Mouse (Mus musculus): ENCODE data around the gene Ndufb10.
A peak's percentile ranks its signal among the peaks of the same experiment; 100 is the strongest.
"Not testable (repeated sequence)": the region's sequence is repeated elsewhere in the genome, so short reads cannot be mapped to it uniquely, and the experiment has no call there.

Gene Ndufb10

DNA sequence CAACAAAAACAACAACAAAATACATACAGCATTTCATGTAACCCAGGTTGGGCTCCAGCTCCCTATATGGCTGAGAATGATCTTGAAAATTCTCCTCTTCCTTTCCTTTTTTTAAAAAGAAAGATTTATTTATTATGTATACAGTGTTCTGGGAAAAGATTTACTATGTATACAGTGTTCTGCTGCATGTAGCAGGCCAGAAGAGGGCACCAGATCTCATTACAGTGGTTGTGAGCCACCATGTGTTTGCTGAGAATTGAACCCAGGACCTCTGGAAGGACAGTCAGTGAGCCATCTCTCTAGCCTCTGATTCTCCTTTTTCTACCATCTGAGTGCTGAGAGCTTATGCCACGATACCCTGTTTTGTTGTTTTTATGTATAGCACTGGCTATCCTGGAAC lies 10.2 kb upstream of the Ndufb10 start:
- no peak for DNase-seq (ENCODE audit: low read depth, low spot score)

DNA sequence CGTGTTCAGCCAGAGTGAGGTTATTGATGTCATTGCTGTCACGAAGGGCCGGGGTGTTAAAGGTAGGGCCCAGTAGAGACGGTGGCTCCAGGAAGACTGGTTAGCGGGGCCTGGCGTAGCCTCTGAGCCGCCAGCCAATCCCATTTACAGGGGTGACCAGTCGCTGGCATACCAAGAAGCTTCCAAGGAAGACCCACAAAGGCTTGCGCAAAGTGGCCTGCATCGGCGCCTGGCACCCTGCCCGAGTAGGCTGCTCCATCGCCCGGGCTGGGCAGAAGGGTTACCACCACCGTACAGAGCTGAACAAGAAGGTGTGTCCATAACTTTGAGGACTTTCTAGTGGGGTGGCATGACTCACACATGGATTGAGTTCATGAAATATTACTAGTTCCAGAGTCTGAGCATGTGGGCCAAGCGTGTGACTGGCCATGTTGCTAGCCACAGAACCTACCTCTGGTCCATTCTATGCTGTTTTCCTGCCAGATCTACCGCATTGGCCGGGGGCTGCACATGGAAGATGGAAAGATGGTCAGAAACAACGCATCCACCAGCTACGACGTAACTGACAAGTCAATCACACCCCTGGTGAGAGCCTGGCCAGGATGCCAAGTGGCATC lies 9.3 kb upstream of the Ndufb10 start:
- no peak for DNase-seq (ENCODE audit: low read depth, low spot score)

DNA sequence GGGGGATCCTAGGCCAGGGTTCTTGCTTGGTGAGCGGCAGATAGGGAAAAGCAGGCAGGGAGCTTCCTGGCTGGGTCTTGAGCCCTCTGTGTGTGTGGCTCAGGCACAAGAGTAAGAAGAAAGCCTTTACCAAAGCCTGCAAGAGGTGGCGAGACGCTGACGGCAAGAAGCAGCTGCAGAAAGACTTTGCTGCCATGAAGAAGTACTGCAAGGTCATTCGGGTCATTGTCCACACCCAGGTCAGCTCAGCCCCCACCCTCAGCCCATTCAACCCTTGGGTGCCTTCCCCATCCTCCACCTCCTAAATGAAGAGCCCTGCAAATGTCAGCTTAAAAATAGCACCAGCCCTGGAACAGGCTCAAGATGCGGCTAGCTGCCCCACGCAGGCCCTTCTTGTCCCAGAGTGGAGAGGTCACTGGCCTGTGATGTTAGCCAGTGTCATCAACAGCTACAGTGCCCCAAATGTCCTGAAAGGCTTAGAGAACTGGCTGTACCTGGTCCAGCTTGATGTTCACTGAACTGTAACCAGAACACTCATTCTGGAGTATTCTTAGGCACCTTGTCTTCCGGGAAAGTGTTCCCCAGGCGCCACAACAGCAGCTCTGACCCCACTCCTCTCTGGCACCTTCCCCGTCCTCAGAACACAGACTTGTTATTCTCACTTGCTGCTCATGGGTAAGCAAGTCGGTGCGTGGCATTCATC lies 8.1 kb upstream of the Ndufb10 start:
- no peak for DNase-seq (ENCODE audit: low read depth, low spot score)

DNA sequence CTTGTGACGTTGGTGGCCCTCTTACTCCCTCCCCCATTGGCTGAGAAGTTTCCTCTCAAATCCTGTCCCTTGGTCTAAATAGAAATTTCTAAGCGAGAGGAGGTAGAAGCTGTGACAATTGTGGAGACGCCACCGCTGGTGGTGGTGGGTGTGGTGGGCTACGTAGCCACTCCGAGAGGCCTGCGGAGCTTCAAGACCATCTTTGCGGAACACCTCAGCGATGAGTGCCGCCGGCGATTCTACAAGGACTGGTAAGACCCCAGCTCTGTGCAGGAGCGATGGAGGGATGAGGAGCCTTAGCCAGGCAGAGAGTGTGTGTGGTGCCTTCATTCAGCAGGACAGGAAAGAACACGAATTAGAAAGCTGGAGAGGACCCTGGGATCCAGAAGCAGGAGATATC lies 6.5 kb upstream of the Ndufb10 start:
- DNase-seq (ENCODE audit: low read depth, low spot score) = no peak

DNA sequence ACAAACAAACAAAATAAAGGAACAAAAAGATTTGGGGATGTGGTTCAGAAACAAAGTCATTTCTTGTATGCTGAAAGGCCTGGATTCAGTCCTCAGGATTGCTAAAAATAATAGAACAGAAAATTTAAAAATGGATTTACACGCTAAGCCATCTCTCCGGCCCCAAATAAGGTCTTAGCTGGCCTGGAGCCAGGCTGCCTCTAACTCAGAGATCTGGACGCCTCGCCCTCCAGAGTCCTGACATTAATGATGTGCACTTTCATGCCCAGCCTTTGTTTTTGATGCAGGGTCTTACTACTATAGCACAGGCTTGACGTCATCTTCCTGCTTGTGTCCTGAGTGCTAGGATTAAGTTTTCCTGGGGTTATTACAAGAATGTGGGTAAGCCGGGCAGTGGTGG lies 4.8 kb upstream of the Ndufb10 start:
- no peak for DNase-seq (ENCODE audit: low read depth, low spot score)

DNA sequence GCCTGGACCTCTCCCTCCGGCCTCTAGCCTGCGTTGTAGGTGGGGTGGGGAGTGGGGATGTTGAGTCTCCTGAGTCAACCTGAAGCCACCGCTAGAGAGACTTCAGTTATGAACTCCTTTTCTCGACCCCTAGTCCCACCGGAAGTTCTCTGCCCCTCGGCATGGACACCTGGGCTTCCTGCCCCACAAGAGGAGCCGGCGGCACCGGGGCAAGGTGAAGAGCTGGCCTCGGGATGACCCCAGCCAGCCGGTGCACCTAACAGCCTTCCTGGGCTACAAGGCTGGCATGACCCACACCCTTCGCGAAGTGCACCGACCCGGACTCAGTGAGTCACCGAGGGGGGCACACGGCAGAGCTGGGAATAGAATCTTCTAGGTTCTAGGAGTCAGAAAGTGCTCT lies 3.9 kb upstream of the Ndufb10 start:
- no peak for DNase-seq (ENCODE audit: low read depth, low spot score)

DNA sequence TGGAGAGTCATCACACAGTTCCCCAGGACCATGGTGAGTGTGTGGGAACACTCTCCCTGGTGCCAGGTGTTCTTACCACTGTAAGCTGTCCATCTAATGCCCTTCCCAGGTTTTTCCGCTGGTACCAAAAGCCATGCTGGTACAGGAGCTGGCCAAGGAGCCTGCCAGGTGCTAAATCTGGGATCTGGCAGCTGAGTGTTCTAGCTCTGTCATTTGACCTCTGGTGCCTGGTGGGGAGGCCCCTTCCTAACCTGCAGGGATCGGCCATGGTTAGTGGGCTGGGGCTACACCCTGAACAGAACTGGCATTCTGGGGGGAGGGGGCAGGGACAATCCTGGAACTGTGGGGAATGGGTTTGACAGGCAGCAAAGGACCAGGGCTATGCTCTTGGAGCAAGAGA lies 3.3 kb upstream of the Ndufb10 start, which contains the start of gene Rpl3l:
Rpl3l (plus strand) TSS at position 203 of the 400 bp plus-strand sequence.
- DNase-seq (ENCODE audit: low read depth, low spot score) = no peak

DNA sequence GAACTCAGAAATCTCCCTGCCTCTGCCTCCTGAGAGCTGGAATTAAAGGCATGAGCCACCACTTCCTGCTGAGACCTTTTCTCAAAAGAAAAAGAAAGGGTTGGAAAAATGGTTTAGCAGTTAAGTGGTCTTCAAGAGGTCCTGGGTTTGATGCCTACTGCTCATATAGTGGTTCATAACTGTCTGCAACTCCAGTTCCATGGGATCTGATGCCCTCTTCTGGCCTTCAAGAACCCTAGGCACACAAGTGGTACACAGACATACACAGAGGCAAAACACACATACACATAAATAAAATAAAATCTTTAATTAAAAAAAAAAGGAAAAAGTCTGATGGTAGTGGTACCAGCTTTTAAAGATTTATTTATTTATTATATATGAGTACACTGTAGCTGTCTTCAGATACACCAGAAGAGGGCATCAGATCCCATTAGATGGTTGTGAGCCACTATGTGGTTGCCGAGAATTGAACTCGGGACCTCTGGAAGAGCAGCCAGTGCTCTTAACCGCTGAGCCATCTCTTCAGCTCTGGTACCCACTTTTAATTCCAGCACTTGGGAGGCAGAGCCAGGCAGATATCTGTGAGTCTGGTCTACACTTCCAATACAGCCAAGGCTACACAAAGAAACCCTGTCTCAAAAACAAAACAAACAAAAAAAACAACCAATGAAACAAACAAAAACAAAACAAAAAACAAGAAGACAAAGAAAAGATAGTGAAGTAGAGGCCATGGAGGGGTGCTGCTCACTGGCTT lies 1.5 kb upstream of the Ndufb10 start:
- no peak for DNase-seq (ENCODE audit: low read depth, low spot score)

DNA sequence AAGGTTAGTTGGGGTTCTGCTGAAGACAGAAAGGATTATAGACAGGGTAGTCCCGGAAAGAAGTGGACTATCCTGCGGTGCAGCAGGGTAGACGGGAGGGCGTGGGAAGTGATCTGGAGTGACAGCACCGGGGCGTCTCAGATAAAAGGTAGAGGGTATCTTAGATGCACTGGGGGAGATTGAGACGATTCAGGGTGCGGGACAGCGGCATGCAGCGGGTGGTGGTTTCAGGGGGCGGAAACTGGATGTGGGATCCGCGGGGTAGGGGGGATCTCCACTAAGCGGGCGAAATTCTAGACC lies 447 bp downstream of the Ndufb10 start:
- no peak for DNase-seq (ENCODE audit: low read depth, low spot score)

DNA sequence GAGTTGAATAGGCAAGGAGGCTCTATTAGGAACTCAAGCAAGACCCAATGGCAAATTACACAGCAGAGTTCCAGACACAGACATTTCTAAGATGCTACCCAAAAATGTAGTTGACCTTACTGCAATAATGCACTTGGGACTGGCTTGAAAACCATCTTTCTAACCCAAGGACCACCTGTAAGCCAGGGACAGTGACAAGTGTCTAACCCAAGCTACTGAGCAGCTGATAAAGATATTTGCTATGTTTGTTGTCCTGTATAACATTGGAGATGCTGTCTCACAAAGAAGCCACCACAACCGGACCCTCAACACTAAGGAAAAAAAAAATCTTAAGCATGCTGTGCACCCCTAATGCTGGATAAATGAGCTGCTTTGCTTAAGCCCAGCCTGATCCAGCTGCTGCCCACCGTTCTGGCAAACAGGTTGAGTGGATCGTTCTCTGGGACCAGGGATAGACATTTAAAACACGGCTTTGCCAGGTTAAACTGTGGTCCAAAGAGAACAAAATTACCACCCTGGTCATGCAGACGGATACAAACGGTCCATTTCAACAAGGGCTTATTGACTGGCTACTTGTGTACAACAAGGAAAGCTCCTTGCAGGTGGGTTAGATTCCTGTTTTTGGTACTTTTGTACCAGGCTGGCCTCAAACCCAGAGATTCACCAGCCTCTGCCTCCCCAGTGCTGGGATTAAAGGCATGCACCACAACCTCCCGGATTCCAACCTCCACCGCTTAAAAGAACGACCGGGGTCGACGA lies 977 bp downstream of the Ndufb10 start:
- DNase-seq (ENCODE audit: low read depth, low spot score) = peak; percentile 50

DNA sequence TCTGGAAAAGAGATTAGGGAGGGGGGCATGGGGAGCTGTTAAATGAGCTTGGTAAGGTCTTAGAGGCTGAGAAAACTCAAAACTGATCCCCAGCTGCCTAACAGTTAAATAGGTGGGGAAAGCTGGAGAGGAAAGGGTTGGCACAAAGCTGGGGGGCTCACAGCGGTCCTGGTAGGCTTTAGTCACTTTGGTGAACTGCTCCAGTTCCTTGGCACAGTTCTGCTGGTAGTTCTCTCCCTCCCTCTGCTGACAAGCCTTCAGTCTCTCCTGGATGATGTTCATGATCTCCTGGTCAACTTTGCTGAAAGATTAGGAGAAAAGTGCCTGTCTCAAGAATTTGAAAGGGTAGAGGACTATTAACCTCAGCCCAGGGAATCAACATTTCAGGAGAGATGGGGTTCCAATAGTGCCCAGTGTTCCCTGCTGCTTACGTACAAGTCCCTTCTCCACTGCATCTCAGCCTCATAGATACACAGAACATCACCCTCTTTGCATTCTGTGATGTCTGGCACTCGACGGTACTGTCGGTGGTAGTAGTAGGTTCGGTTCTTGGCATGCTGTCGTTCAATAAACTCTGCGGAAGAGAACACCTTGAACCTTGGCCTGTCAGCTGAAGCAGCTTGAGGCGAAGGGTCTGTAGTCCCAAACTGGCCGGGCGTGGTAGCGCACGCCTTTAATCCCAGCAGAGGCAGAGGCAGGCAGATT lies 1.9 kb downstream of the Ndufb10 start:
- peak; percentile 54 for DNase-seq (ENCODE audit: low read depth, low spot score)

DNA sequence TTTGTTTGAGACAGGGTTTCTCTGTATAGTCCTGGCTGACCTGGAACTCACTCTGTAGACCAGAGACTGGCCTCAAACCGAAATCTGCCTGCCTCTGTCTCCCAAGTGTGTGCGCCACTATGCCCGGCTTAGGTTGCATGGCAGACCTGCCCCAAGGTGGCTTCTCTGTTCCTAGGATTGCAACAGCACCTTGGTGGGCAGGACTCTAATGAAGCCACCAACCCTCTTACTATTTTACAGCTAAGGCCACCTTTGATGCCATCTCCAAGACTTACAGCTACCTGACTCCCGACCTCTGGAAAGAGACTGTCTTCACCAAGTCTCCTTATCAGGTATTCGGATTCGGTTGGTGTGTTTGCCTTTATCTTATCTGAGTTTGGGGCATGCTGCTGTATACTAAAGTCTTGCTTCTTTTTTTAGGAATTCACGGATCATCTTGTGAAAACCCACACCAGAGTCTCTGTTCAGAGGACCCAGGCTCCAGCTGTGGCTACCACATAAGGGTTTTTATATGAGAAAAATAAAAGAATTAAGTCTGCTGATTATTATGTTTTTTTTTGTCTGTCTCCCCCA lies 2.8 kb downstream of the Ndufb10 start:
- not testable (repeated sequence) for DNase-seq (ENCODE audit: low read depth, low spot score)

DNA sequence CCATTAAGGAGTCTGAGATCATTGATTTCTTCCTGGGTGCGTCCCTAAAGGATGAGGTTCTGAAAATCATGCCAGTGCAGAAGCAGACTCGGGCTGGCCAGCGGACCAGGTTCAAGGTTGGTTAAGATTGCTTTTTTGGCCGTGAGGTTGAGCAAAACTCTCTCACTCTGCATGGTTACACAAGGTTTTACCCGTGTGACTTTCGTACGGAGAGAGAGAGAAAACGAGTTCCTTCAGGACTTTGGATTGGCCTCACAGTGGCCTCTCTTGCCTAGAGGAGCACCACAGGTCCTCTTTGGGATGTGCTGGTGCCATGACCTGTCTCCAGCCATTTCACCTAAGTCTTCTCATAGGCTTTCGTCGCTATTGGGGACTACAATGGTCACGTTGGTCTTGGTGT lies 3.7 kb downstream of the Ndufb10 start:
- DNase-seq (ENCODE audit: low read depth, low spot score) = not testable (repeated sequence)

DNA sequence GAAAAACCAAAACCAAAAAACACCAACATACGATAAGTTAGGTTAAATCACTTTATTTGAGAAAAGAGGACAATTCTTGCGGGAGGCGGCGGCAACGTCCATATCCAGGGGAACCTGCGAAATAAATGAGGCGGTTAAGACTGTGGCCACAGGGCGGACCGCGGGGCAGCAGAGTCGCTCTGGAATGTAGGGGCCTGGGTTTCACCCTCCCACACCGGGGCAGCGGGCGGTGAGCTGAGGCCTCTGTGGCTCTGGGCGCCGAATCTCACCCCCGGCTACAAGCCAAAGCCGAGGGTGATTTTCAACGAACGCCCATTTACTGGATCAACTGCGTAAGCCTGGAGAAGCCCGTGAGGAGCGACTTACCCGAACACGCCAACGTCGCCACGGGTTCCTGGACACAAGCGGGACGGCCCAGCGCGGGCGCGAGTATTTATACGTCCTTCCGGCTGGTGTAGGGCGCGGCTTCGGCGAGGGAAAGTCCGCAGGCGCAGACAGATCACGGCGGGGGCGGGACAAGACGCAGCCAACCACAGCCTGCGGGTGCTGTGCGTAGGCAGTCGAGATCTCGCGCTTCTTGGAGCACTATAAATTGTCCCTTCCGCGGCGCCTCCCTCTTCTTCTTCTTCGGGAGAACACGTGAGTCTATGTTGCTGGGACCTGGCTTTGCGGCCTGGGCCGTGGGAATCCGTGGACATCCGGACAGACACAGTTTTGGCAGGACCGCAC lies 4.6 kb downstream of the Ndufb10 start:
- DNase-seq (ENCODE audit: low read depth, low spot score) = peak; percentile 99

DNA sequence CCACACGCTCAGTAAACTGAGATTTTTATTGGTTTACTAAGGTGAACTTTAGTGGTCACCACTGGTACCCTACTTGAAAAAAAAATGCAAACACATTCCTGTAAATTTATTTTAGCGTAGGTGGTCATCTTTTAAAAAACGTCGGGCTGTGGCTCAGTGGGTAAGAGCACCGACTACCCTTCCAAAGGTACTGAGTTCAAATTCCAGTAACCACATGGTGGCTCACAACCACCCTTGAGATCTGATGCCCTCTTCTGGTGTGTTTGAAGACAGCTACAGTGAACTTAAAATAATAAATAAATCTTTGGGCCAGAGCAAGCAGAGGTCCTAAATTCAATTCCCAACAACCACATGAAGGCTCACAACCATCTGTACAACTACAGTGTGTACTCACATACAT lies 5.3 kb downstream of the Ndufb10 start:
- DNase-seq (ENCODE audit: low read depth, low spot score) = not testable (repeated sequence)

DNA sequence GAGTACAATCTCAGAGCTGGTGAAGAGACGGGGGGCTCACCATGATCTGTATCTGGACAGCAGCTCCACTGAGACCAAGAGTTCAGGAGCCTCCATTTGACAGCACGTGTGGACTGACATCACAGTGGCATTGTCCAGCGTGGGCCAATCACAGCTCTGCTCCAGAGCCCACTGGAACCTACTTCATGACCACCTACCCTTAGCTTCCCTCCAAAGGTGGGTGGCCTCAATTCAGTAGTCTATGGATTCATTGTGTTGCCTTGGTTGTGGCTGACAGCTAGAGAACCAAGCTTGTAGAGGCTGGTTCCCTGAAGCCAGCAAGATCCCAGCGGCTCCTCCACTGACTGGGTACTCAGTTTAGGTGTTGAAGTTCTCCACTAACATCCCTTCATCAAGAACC lies 6.3 kb downstream of the Ndufb10 start, which contains the start of the genes Rnf151 and Rps2:
Rnf151 (minus strand) TSS at position 121 of the 400 bp plus-strand sequence.
Rps2 (plus strand) TSS at position 174 of the 400 bp plus-strand sequence.
- no peak for DNase-seq (ENCODE audit: low read depth, low spot score)

DNA sequence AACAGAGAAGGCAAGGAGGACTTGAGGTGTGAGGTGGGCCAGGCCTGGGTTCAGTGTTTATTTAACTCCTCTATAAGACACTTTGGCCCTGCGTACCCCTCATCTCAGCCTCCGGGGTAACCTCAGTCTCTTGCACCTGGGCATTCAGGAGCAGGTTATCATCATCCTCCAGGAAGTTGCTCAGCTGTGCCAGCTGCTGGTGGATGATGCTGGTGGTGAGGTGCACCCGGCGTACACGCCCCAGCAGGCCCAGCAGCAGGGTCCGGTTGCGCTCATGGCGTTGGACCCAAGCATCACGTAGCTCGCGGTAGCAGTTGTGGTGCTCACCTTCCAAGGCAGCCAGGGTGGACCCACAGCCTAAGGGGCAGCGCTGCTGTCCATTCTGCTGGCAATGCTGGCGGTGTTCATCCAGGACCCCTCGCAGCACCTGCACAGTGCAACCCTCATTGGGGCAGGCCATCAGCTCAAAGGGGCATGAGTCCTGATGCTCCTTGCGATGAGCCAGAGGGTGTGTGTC lies 8.1 kb downstream of the Ndufb10 start:
- no peak for DNase-seq (ENCODE audit: low read depth, low spot score)

DNA sequence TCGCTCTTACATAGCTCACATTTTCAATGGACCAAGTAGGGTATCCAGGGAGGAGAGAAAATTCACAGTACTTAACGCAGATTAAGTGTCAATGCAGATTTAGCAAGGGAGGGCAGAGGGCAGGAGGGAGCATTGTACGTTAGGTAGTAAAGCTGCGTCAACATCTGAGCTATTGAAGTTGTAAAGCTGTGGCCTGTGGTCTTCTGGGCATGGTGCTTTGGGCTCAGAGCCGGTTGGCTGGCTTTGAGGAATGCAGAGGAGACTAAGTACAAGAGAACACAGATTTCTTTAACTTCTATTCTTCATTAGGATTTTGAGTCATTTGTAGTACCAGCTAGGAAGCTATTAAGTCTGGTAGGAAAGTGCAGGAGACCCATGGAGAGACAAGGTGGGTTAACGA lies 8.7 kb downstream of the Ndufb10 start:
- no peak for DNase-seq (ENCODE audit: low read depth, low spot score)

DNA sequence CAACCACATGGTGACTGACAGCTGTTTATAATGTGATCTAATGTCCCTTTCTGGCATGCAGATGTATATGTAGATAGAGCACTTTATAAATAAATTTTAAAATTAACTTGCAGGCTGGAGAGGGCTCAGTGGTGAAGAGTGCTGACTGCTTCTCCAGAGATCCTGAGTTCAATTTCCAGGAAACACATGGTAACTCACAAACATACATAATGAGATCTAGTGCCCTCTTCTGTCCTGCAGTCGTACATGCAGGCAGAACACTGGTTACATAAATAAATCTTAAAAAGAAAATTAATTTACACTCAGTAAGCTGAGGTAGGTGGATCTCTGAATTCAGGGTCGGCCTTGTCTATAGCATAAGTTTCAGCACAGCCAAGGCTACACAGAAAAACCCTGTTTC lies 15.6 kb downstream of the Ndufb10 start:
- DNase-seq (ENCODE audit: low read depth, low spot score) = peak; percentile 73

DNA sequence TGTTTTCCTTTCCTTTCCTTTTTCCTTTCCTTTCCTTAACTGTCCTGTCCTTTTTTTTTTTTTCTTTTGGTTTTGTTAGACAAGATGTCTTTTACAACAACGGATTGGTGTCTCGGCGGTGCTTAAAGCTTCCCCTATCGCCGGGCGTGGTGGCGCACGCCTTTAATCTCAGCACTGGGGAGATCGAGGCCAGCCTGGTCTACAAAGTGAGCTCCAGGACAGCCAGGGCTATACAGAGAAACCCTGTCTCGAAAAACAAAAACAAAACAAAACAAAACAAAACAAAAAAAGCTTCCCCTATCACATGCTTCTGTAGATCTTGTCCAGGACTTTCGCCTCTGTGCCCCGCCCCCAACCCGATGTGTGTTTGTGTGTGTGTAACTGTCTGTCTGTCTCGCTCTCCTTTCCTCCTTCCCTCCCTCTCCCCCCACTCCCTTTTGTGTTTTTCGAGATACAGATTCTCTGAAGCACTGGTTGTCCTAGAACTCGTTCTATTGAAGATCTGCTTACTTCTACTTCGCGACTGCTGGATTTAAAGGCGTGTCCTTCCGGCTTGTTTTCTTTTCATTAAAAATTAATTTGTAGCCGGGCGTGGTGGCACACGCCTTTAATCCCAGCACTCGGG lies 16.4 kb downstream of the Ndufb10 start:
- peak; percentile 52 for DNase-seq (ENCODE audit: low read depth, low spot score)
